ENCODE assay signal across 11 mouse cellular contexts in genomic region chr15:9134891-9135507, GRCm38 (mm10). TPM values are rescaled to one million over a fixed set of nuclear protein-coding genes. Genes with fewer than 3 reads are reported as not detected.
DNase-seq lines count a peak whose midpoint lies in the region; ATAC-seq lines count a peak whose summit lies in the region.
"Had no signal": no experiment of that assay in that cellular context is flagged by ENCODE, and none has a peak within 500 bp of the region (broad histone marks: within the 10 kb centered on the region; RNA-seq: fewer than 3 reads in every experiment).

No protein-coding gene starts in this region.

- 62% methylated on average over 6 of the region's 6 CpGs for WGBS in kidney, embryonic 16.5 days
- WGBS in kidney, embryonic 14.5 days, result 72% methylated on average over 6 of the region's 6 CpGs
- 60% methylated on average over 6 of the region's 6 CpGs for WGBS in embryonic facial prominence, embryonic 11.5 days
- WGBS in intestine, embryonic 15.5 days, result 41% methylated on average over 6 of the region's 6 CpGs

- H3K27ac ChIP-seq in kidney, embryonic 16.5 days (ENCODE audit: low read length), result 0 out of 2 replicates have a peak overlapping the region, but pooled peaks have one; percentile 59
- H3K27ac ChIP-seq in kidney, embryonic 14.5 days (ENCODE audit: low read depth, low read length), result no peak overlapping the region
- H3K27ac ChIP-seq in embryonic facial prominence, embryonic 11.5 days (replicated peaks; ENCODE audit: low read depth, low read length), result no peak overlapping the region
- peak overlapping the region; percentile 42; the same call in 1 of the 2 replicates for H3K27ac ChIP-seq in intestine, embryonic 15.5 days
- H3K27ac ChIP-seq: left cerebral cortex, adult 2 months; neural tube, embryonic 12.5 days had no signal

- peaks cover 47% of the 10 kb centered on the region for H3K36me3 ChIP-seq in kidney, embryonic 16.5 days (ENCODE audit: insufficient read depth, low read length)
- H3K36me3 ChIP-seq in kidney, embryonic 14.5 days (ENCODE audit: control insufficient read depth, insufficient read depth, low read length), result peaks cover 65% of the 10 kb centered on the region
- H3K36me3 ChIP-seq in embryonic facial prominence, embryonic 11.5 days (replicated peaks; ENCODE audit: control insufficient read depth, insufficient read depth, low read depth, low read length), result peaks cover 9% of the 10 kb centered on the region
- H3K36me3 ChIP-seq in intestine, embryonic 15.5 days, result peaks cover 27% of the 10 kb centered on the region

- H3K9ac ChIP-seq in kidney, embryonic 16.5 days (replicated peaks; ENCODE audit: low read length), result no peak overlapping the region
- H3K9ac ChIP-seq in kidney, embryonic 14.5 days (ENCODE audit: low read depth, low read length), result no peak overlapping the region
- no peak overlapping the region for H3K9ac ChIP-seq in embryonic facial prominence, embryonic 11.5 days (replicated peaks; ENCODE audit: low read length)
- no peak overlapping the region for H3K9ac ChIP-seq in intestine, embryonic 15.5 days
- H3K9ac ChIP-seq: neural tube, embryonic 12.5 days had no signal

- DNase-seq in embryonic facial prominence, embryonic 11.5 days (ENCODE audit: low spot score), result peak; percentile 48
- peak; percentile 14 for DNase-seq in skeletal muscle tissue, adult 2 months (ENCODE audit: low read depth, low spot score)
- no peak for DNase-seq in thymus, postnatal 25 days
- DNase-seq in urinary bladder, postnatal 4 days (ENCODE audit: low spot score in 2 of 2), result no peak
- DNase-seq in Muller cell, postnatal 12 days (ENCODE audit: inconsistent ontology term), result no peak
- DNase-seq: thymus, adult 2 months had no signal

- H3K4me1 ChIP-seq in kidney, embryonic 16.5 days (ENCODE audit: insufficient read depth, low read length), result peaks cover 16% of the 10 kb centered on the region
- peaks cover 14% of the 10 kb centered on the region; the same call in 1 of the 2 replicates for H3K4me1 ChIP-seq in kidney, embryonic 14.5 days (ENCODE audit: control insufficient read depth, insufficient read depth, low read length)
- H3K4me1 ChIP-seq in embryonic facial prominence, embryonic 11.5 days (ENCODE audit: control insufficient read depth, insufficient read depth, low read length), result no peaks in the 10 kb centered on the region
- peaks cover 26% of the 10 kb centered on the region for H3K4me1 ChIP-seq in intestine, embryonic 15.5 days (replicated peaks)

- no peak overlapping the region for H3K4me3 ChIP-seq in kidney, embryonic 16.5 days (ENCODE audit: low read length)
- H3K4me3 ChIP-seq in kidney, embryonic 14.5 days (ENCODE audit: low read length), result no peak overlapping the region
- no peak overlapping the region for H3K4me3 ChIP-seq in embryonic facial prominence, embryonic 11.5 days (ENCODE audit: low read depth, low read length)
- H3K4me3 ChIP-seq in intestine, embryonic 15.5 days (replicated peaks), result no peak overlapping the region
- H3K4me3 ChIP-seq: left cerebral cortex, adult 2 months; neural tube, embryonic 12.5 days had no signal

- H3K4me2 ChIP-seq in kidney, embryonic 16.5 days (replicated peaks; ENCODE audit: low read depth, low read length), result no peak overlapping the region
- no peak overlapping the region for H3K4me2 ChIP-seq in kidney, embryonic 14.5 days (replicated peaks; ENCODE audit: low read depth, low read length)
- no peak overlapping the region for H3K4me2 ChIP-seq in embryonic facial prominence, embryonic 11.5 days (ENCODE audit: low read depth, low read length)
- peak overlapping the region; percentile 23 for H3K4me2 ChIP-seq in intestine, embryonic 15.5 days (replicated peaks)
- H3K4me2 ChIP-seq: neural tube, embryonic 12.5 days had no signal

- ATAC-seq in kidney, embryonic 16.5 days (ENCODE audit: low FRiP score, low TSS enrichment), result no peak
- ATAC-seq in kidney, embryonic 14.5 days (ENCODE audit: low FRiP score, low TSS enrichment), result no peak
- ATAC-seq in embryonic facial prominence, embryonic 11.5 days (replicated peaks; ENCODE audit: insufficient number of reproducible peaks, low FRiP score, low TSS enrichment, low read depth), result no peak
- ATAC-seq in intestine, embryonic 15.5 days, result no peak

- H3K27me3 ChIP-seq in kidney, embryonic 16.5 days (ENCODE audit: insufficient read depth, low read length), result no peaks in the 10 kb centered on the region
- no peaks in the 10 kb centered on the region for H3K27me3 ChIP-seq in kidney, embryonic 14.5 days (ENCODE audit: control insufficient read depth, insufficient read depth, low read length)
- no peaks in the 10 kb centered on the region for H3K27me3 ChIP-seq in embryonic facial prominence, embryonic 11.5 days (ENCODE audit: control insufficient read depth, insufficient read depth, low read length)
- no peaks in the 10 kb centered on the region for H3K27me3 ChIP-seq in intestine, embryonic 15.5 days (replicated peaks)
- H3K27me3 ChIP-seq: neural tube, embryonic 12.5 days had no signal

- no peaks in the 10 kb centered on the region for H3K9me3 ChIP-seq in kidney, embryonic 16.5 days (ENCODE audit: low read length)
- no peaks in the 10 kb centered on the region for H3K9me3 ChIP-seq in kidney, embryonic 14.5 days (ENCODE audit: control insufficient read depth, low read length)
- no peaks in the 10 kb centered on the region for H3K9me3 ChIP-seq in embryonic facial prominence, embryonic 11.5 days (replicated peaks; ENCODE audit: control insufficient read depth, low read length)
- H3K9me3 ChIP-seq in intestine, embryonic 15.5 days, result no peaks in the 10 kb centered on the region
- H3K9me3 ChIP-seq: neural tube, embryonic 12.5 days had no signal

RNA-seq across cellular contexts. Expression of gene Lmbrd2, which starts 5.4 kb away (rescaled TPM):
- 3.1 and 3.7 TPM in 2 replicates for polyA plus RNA-seq in kidney, embryonic 16.5 days (2015; fragmentation: Nextera tagmentation; extraction: Ambion mirVana)
- polyA plus RNA-seq in kidney, embryonic 14.5 days (2014; fragmentation: Nextera tagmentation; extraction: Ambion mirVana), result 5.8 and 5.9 TPM in 2 replicates
- 3.3 and 4.1 TPM in 2 replicates for polyA plus RNA-seq in embryonic facial prominence, embryonic 11.5 days (2014; fragmentation: Nextera tagmentation; extraction: Ambion mirVana)
- polyA plus RNA-seq in intestine, embryonic 15.5 days (2015; fragmentation: Nextera tagmentation; extraction: Ambion mirVana), result 3.4 and 3.9 TPM in 2 replicates

RNA-seq across cellular contexts. Expression of gene Skp2, which starts 20.2 kb away (rescaled TPM):
- 74.8 and 77.6 TPM in 2 replicates for polyA plus RNA-seq in kidney, embryonic 16.5 days (2015; fragmentation: Nextera tagmentation; extraction: Ambion mirVana)
- 73.2 and 104 TPM in 2 replicates for polyA plus RNA-seq in kidney, embryonic 14.5 days (2014; fragmentation: Nextera tagmentation; extraction: Ambion mirVana)
- polyA plus RNA-seq in embryonic facial prominence, embryonic 11.5 days (2014; fragmentation: Nextera tagmentation; extraction: Ambion mirVana), result 161 and 178 TPM in 2 replicates
- polyA plus RNA-seq in intestine, embryonic 15.5 days (2015; fragmentation: Nextera tagmentation; extraction: Ambion mirVana), result 53.8 and 59.5 TPM in 2 replicates

Comparison
In these comparisons a context has a peak if more than half of its experiments do, and no peak if none do; other contexts are left out.
1. H3K27ac ChIP-seq: peak in kidney, embryonic 16.5 days (single experiment) and intestine, embryonic 15.5 days (single experiment); none in kidney, embryonic 14.5 days (single experiment) and embryonic facial prominence, embryonic 11.5 days (single experiment).
2. DNase-seq: peak in embryonic facial prominence, embryonic 11.5 days (single experiment) and skeletal muscle tissue, adult 2 months (single experiment); none in thymus, postnatal 25 days (single experiment), urinary bladder, postnatal 4 days (0 of 2) and Muller cell, postnatal 12 days (single experiment).